Mouse (Mus musculus) ES-Bruce4 (cell line): Measurements from ENCODE around the gene Vamp2. TPM values are rescaled to one million over a fixed set of nuclear protein-coding genes. Genes with fewer than 3 reads are reported as not detected.

Source experiments
- H3K27ac ChIP-seq: 2 replicates; pipeline ENCODE4 v1.5.1; 2012; ENCODE audit warnings: low read length, inconsistent platforms; ENCODE audit not compliant: insufficient read depth
- H3K27me3 ChIP-seq: 2 replicates; pipeline ENCODE4 v1.6.1; 2012; ENCODE audit warnings: mild to moderate bottlenecking, low read length, inconsistent platforms; ENCODE audit not compliant: control insufficient read depth, poor library complexity, insufficient read depth, severe bottlenecking
- H3K36me3 ChIP-seq: 2 replicates; pipeline ENCODE4 v1.6.1; 2012; ENCODE audit warnings: inconsistent platforms, mild to moderate bottlenecking, low read length, moderate library complexity; ENCODE audit not compliant: control insufficient read depth, poor library complexity, insufficient read depth, severe bottlenecking
- H3K4me1 ChIP-seq: one replicate; pipeline ENCODE4 v1.8.1; 2011; ENCODE audit warnings: low read length; ENCODE audit not compliant: control insufficient read depth, insufficient read depth
- H3K4me3 ChIP-seq: 2 replicates; pipeline ENCODE4 v1.5.1; 2011; ENCODE audit warnings: low read depth, mild to moderate bottlenecking, low read length
- H3K9ac ChIP-seq: 2 replicates; pipeline ENCODE4 v1.6.1; 2012; ENCODE audit warnings: low read depth, mild to moderate bottlenecking, inconsistent platforms; ENCODE audit not compliant: poor library complexity, severe bottlenecking
- H3K9me3 ChIP-seq: replicated peaks from 2 replicates; pipeline ENCODE4 v1.6.1; 2012; ENCODE audit warnings: mild to moderate bottlenecking, low read length, inconsistent platforms; ENCODE audit not compliant: control insufficient read depth, poor library complexity, insufficient read depth, severe bottlenecking
- CTCF ChIP-seq: IDR thresholded peaks from one replicate; pipeline ENCODE4 v1.8.1; 2011; ENCODE audit warnings: low read depth, low read length
- EP300 ChIP-seq: IDR thresholded peaks from 2 replicates; pipeline ENCODE4 v1.6.1; 2011; ENCODE audit warnings: low read depth, low read length; ENCODE audit not compliant: insufficient read depth
- POLR2A ChIP-seq: IDR thresholded peaks from one replicate; pipeline ENCODE4 v1.8.1; 2011; ENCODE audit warnings: low read length; ENCODE audit not compliant: insufficient read depth
- polyA plus RNA-seq: library from polyadenylated mRNA; stranded (reverse); fragments of >200 nt; gene quantifications from 2 replicates; pipeline ENCODE4 v1.2.4, GENCODE M21; 2011; ENCODE audit warnings: low read depth; ENCODE audit not compliant: missing spikeins, insufficient read depth, insufficient read length

Gene Vamp2
- polyA plus RNA-seq, 1 experiment: 39.5 TPM

DNA sequence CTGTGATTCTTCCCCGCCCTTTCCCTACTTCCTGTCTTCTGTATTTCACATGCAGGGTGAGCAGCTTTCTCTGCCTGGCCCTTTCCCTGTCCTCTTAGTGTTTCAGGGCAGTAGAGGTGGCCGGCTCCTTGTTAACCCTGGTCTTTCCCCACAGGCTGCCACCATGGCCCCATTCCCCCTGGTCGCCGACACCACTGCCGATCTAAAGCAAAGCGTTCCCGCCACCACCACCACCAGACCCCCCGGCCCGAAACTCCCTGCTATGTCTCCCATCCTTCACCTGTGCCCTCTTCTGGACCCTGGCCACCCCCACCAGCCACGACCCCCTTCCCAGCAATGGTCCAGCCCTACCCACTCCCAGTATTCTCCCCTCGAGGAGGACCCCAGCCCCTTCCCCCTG lies 18.0 kb downstream of the Vamp2 start:
- Histone ChIP-seq H3K4me3 (no peak overlapping the region), H3K9ac (no peak overlapping the region), H3K4me1 (peaks cover 4% of the 10 kb centered on the region), H3K27me3 (no peaks in the 10 kb centered on the region), H3K27ac (no peak overlapping the region), H3K36me3 (peaks cover 21% of the 10 kb centered on the region), H3K9me3 (no peaks in the 10 kb centered on the region)
- TF ChIP-seq CTCF: no peak
- no peak for TF ChIP-seq POLR2A
- TF ChIP-seq EP300: no peak

- Histone ChIP-seq H3K4me3 (no peak overlapping the region), H3K9me3 (no peaks in the 10 kb centered on the region), H3K27me3 (no peaks in the 10 kb centered on the region), H3K9ac (no peak overlapping the region), H3K27ac (no peak overlapping the region), H3K4me1 (peaks cover 4% of the 10 kb centered on the region), H3K36me3 (peaks cover 16% of the 10 kb centered on the region)
- TF ChIP-seq POLR2A (no peak), CTCF (no peak), EP300 (no peak)
Measured at GRCm38 (mm10) chr11:69106842-69107241, 18.6 kb downstream of the Vamp2 start.

DNA sequence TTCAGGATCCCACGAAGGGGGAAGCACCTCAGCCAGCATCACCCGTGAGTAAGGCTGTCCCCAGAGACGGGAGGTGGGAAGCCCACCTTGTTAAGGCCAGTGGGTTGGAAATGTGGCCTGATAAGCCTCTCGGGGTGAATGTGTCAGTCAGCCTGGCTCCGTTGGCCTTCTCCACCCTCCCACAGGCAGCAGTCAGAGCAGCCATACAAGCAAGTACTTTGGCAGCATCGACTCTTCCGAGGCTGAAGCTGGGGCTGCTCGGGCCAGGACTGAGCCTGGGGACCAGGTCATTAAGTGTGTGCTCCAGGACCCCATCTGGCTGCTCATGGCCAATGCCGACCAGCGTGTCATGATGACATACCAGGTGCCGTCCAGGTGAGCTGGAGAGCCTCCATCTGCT lies 19.4 kb downstream of the Vamp2 start:
- Histone ChIP-seq H3K27ac (no peak overlapping the region), H3K9me3 (no peaks in the 10 kb centered on the region), H3K4me3 (no peak overlapping the region), H3K9ac (no peak overlapping the region), H3K4me1 (peaks cover 4% of the 10 kb centered on the region), H3K36me3 (peaks cover 11% of the 10 kb centered on the region), H3K27me3 (no peaks in the 10 kb centered on the region)
- TF ChIP-seq EP300 (no peak), CTCF (no peak), POLR2A (no peak)

DNA sequence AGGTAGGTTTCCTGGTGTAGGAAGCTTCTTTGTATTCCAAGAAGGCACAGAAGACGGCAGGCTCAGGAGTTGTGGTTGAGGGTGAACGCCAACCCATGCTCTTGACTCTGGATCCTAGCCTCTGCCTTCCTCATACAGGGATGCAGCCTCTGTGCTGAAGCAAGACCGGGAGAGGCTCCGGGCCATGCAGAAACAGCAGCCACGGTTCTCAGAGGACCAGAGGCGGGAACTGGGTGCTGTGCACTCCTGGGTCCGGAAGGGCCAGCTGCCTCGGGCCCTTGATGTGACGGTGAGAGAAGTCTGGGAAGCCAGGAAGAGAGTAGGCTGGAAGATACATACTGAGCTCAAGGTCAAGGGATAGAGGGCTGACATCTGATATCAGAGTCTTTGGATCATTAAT lies 19.9 kb downstream of the Vamp2 start:
- H3K27me3 ChIP-seq: no peaks in the 10 kb centered on the region
- H3K9ac ChIP-seq: no peak overlapping the region
- no peak overlapping the region for H3K27ac ChIP-seq
- H3K9me3 ChIP-seq: no peaks in the 10 kb centered on the region
- peaks cover 8% of the 10 kb centered on the region; the same call in 1 of the 2 replicates for H3K36me3 ChIP-seq
- peaks cover 4% of the 10 kb centered on the region for H3K4me1 ChIP-seq
- TF ChIP-seq CTCF (no peak), POLR2A (no peak), EP300 (no peak)
- H3K4me3 ChIP-seq: no peak overlapping the region

DNA sequence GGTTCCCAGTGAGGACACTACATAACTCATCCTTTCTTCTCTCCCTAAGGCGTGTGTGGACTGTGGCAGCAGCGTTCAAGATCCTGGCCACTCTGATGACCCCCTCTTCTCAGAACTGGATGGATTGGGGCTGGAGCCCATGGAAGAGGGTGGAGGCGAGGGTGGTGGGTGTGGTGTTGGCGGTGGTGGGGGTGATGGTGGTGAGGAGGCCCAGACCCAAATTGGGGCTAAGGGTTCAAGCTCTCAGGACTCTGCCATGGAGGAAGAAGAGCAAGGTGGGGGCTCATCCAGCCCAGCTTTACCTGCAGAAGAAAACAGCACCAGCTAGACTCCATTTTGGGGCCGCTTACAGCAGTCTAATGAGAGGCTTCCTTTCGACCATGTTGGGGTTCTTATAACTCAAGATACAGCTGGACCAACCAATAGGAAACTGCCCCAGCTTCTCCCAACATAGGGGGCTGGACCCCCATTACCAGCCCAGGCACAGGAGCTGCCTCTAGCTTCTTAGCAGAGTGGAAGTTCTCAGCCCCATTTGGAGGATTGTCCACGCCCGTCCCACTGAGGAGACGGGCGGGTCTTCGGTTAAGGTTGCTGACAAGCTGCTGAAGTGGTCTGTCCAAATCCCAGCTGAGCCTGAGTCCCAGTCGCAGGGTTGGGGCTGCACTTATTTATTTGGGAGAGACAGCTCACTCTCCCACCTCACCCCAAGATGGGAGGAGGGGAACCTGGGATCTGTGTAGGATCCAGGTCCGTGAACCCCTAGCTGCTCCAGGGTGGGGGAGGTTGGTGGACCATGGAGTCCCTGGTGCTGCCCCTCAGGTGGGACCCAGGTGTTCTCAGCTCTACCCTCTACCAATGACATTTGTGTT lies 21.0 kb downstream of the Vamp2 start:
- peak overlapping the region; percentile 30 for H3K9ac ChIP-seq
- peaks cover 2% of the 10 kb centered on the region; the same call in 1 of the 2 replicates for H3K36me3 ChIP-seq
- no peak overlapping the region for H3K4me3 ChIP-seq
- no peak overlapping the region for H3K27ac ChIP-seq
- H3K4me1 ChIP-seq: peaks cover 4% of the 10 kb centered on the region
- no peaks in the 10 kb centered on the region for H3K9me3 ChIP-seq
- no peak for TF ChIP-seq CTCF
- no peaks in the 10 kb centered on the region for H3K27me3 ChIP-seq

DNA sequence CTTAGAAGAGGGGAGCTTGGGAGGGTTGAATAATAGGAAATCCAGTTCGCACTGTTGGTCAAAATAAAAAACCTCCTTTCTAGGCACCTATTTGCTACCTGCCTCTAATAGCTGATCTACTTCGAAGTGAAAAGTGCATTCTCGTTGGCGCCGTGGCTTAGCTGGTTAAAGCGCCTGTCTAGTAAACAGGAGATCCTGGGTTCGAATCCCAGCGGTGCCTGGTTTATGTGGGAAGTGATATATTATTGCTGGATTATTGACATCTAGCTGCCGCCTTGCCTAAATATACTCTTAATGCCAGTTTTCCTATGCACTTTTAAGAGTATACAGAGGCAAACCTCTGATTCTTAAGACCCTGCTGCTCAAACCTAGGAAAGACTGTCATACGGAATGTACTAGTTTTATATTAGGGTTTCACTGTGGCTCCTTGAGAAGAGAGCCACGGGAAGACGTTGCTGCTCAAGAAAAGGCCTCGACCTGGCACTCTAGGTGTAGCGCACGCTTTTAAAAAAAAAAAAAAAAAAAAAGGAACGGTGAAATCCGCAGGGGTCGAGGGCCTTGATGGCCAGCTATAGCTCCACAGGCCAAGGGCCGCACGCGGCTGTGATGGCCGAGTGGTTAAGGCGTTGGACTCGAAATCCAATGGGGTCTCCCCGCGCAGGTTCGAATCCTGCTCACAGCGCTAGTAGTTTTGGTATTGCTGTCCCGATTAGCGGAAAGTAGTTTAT lies 22.2 kb downstream of the Vamp2 start:
- Histone ChIP-seq H3K27ac (no peak overlapping the region), H3K36me3 (no peaks in the 10 kb centered on the region; the same call in 1 of the 2 replicates)

More for the DNA sequence above, 22.2 kb downstream of the Vamp2 start:
- Histone ChIP-seq H3K9me3 (no peaks in the 10 kb centered on the region), H3K4me3 (peak overlapping the region; percentile 84), H3K4me1 (peaks cover 4% of the 10 kb centered on the region), H3K9ac (peak overlapping the region; percentile 39), H3K27me3 (no peaks in the 10 kb centered on the region)
- TF ChIP-seq EP300 (0 out of 2 replicates have a peak, but pooled peaks have one; percentile 20), POLR2A (no peak)
